Mouse (Mus musculus): Measurements from ENCODE around the gene Plekho1. TPM values are rescaled to one million over a fixed set of nuclear protein-coding genes. Genes with fewer than 3 reads are reported as not detected.
A peak's percentile ranks its signal among the peaks of the same experiment; 100 is the strongest.
"Not testable (repeated sequence)": the region's sequence is repeated elsewhere in the genome, so short reads cannot be mapped to it uniquely, and the experiment has no call there.

The Plekho1 gene
- polyA plus RNA-seq, 1 experiment from 2014 or later = 32.8 TPM

- 79% methylated on average over 4 of the region's 7 CpGs for WGBS
Observed at GRCm38 (mm10) chr3:95970661-95971060, 25.1 kb downstream of the Plekho1 start.

GRCm38 (mm10) chr3:95969277-95969676 lies 26.5 kb downstream of the Plekho1 start:
- no peak for ATAC-seq (ENCODE audit: low FRiP score, low TSS enrichment)
- 85% methylated on average over 1 of the region's 1 CpGs for WGBS

More at GRCm38 (mm10) chr3:95970661-95971060, 25.1 kb downstream of the Plekho1 start:
- ATAC-seq (ENCODE audit: low FRiP score, low TSS enrichment); H3K9ac ChIP-seq (replicated peaks; ENCODE audit: low read length); H3K4me3 ChIP-seq (ENCODE audit: low read length); H3K36me3 ChIP-seq (ENCODE audit: insufficient read depth, low read length); H3K4me2 ChIP-seq (replicated peaks; ENCODE audit: low read depth, low read length); H3K27ac ChIP-seq (ENCODE audit: low read length); H3K4me1 ChIP-seq (ENCODE audit: insufficient read depth, low read length); H3K9me3 ChIP-seq (ENCODE audit: low read length): not testable (repeated sequence)
- 0 out of 2 replicates have a peak, but pooled peaks cover 11% of the 10 kb centered on the region for H3K27me3 ChIP-seq (ENCODE audit: insufficient read depth, low read length)

DNA sequence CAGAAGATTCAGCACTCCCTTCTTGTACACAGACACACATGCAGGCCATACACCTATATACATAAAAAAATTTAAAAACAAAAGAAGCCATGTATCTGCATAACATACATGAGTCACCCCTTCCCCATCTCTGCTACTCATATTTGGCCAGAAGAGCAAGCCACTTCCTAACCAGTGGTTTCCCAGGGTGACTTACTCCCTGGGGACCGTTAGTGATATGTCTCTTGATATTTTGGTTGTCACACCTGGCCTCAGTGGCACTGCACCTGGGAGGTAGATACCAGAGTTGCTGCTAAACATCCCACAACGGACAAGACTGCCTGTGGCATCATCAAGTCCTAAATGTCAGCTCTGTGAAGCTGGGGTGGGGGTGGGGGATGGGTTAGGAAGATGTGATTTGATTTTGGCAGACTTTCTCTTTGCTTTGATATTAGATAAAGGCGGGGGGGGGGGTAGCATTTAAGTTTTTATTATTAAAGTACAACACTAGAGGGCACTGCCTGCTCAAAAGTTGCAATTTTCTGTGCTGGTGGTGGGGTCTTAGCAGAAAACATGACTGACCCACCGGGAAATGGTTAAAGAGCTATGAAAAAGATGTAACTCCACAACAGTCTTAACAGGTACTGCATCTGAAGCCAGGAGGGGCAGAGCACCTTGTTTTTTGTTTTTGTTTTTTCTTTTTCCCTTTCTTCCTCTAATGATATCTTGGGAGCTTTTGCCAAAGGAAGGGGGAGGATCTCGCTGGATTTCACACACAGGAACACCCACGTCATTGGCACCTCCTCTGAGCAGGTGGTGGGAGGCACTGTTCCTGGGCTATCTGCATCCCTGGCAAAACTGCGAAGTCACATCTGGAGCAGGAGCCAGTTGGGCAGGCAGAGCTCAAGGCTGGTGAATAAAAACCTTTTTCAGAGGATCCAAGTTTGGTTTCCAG lies 30.0 kb downstream of the Plekho1 start:
- Histone ChIP-seq H3K4me3 (ENCODE audit: low read length) (no peak overlapping the region), H3K36me3 (ENCODE audit: insufficient read depth, low read length) (no peaks in the 10 kb centered on the region), H3K9me3 (ENCODE audit: low read length) (no peaks in the 10 kb centered on the region), H3K4me1 (ENCODE audit: insufficient read depth, low read length) (no peaks in the 10 kb centered on the region), H3K9ac (replicated peaks; ENCODE audit: low read length) (no peak overlapping the region), H3K4me2 (replicated peaks; ENCODE audit: low read depth, low read length) (peak overlapping the region; percentile 20), H3K27ac (ENCODE audit: low read length) (no peak overlapping the region), H3K27me3 (ENCODE audit: insufficient read depth, low read length) (no peaks in the 10 kb centered on the region)
- 10% methylated on average over 7 of the region's 7 CpGs for WGBS
- ATAC-seq (ENCODE audit: low FRiP score, low TSS enrichment) = no peak

More at GRCm38 (mm10) chr3:95969277-95969676, 26.5 kb downstream of the Plekho1 start:
- no peaks in the 10 kb centered on the region for H3K36me3 ChIP-seq (ENCODE audit: insufficient read depth, low read length)
- H3K27ac ChIP-seq (ENCODE audit: low read length) = no peak overlapping the region
- H3K27me3 ChIP-seq (ENCODE audit: insufficient read depth, low read length) = 0 out of 2 replicates have a peak, but pooled peaks cover 10% of the 10 kb centered on the region
- H3K4me2 ChIP-seq (replicated peaks; ENCODE audit: low read depth, low read length) = no peak overlapping the region
- no peak overlapping the region for H3K4me3 ChIP-seq (ENCODE audit: low read length)
- H3K9ac ChIP-seq (replicated peaks; ENCODE audit: low read length) = no peak overlapping the region
- peaks cover 10% of the 10 kb centered on the region for H3K4me1 ChIP-seq (ENCODE audit: insufficient read depth, low read length)
- no peaks in the 10 kb centered on the region for H3K9me3 ChIP-seq (ENCODE audit: low read length)

DNA sequence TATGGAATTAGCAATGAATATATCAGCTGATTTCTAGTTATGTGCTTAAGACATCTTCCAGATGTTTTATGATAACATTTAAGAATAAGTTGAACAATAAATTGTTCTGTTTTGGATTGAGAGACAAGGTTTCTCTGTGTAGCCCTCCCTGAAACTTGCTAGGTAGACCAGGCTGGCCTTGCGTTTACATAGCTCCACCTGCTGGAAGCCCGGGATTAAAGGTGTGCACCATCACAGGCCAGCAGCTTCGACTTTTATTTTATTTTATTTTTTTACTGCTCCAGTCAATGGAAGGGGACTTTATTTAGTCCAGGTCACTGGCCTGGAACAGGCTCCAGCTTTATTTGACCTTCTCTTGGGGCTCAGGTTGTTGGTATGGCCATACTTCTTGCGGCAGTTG lies 32.1 kb downstream of the Plekho1 start:
- Histone ChIP-seq H3K9me3 (ENCODE audit: low read length) (no peaks in the 10 kb centered on the region), H3K9ac (replicated peaks; ENCODE audit: low read length) (no peak overlapping the region), H3K4me1 (ENCODE audit: insufficient read depth, low read length) (no peaks in the 10 kb centered on the region), H3K27me3 (ENCODE audit: insufficient read depth, low read length) (no peaks in the 10 kb centered on the region), H3K4me2 (replicated peaks; ENCODE audit: low read depth, low read length) (no peak overlapping the region), H3K36me3 (ENCODE audit: insufficient read depth, low read length) (no peaks in the 10 kb centered on the region), H3K27ac (ENCODE audit: low read length) (no peak overlapping the region), H3K4me3 (ENCODE audit: low read length) (no peak overlapping the region)
- no peak for ATAC-seq (ENCODE audit: low FRiP score, low TSS enrichment)
- WGBS = 31% methylated on average over 4 of the region's 4 CpGs

- 42% methylated on average over 2 of the region's 2 CpGs for WGBS
- H3K9ac ChIP-seq (replicated peaks; ENCODE audit: low read length) = no peak overlapping the region
- H3K4me1 ChIP-seq (ENCODE audit: insufficient read depth, low read length) = no peaks in the 10 kb centered on the region
- no peaks in the 10 kb centered on the region for H3K9me3 ChIP-seq (ENCODE audit: low read length)
- H3K4me3 ChIP-seq (ENCODE audit: low read length) = no peak overlapping the region
- H3K27me3 ChIP-seq (ENCODE audit: insufficient read depth, low read length) = no peaks in the 10 kb centered on the region
- H3K4me2 ChIP-seq (replicated peaks; ENCODE audit: low read depth, low read length) = no peak overlapping the region
- H3K27ac ChIP-seq (ENCODE audit: low read length) = no peak overlapping the region
- ATAC-seq (ENCODE audit: low FRiP score, low TSS enrichment) = no peak
- H3K36me3 ChIP-seq (ENCODE audit: insufficient read depth, low read length) = no peaks in the 10 kb centered on the region
Observed at GRCm38 (mm10) chr3:95963230-95963629, 32.6 kb downstream of the Plekho1 start.

DNA sequence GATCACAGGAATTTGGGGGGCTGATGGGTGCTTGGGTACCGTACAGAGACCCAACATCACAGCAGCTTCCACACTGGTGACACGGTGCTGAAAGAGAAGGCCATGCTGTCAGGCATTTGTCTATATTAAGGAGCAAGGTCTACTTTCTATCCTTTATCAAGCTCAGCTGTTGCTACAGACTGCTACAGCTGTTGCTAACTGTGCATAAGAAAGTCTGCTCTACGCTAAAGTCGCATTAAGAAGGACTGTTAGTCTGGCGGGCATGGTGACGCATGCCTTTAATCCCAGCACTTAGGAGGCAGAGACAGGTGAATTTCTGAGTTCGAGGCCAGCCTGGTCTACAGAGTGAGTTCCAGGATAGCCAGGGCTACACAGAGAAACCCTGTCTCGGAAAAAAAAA lies 33.6 kb downstream of the Plekho1 start:
- not testable (repeated sequence) for H3K4me2 ChIP-seq (replicated peaks; ENCODE audit: low read depth, low read length); H3K4me3 ChIP-seq (ENCODE audit: low read length); H3K27ac ChIP-seq (ENCODE audit: low read length); ATAC-seq (ENCODE audit: low FRiP score, low TSS enrichment); H3K4me1 ChIP-seq (ENCODE audit: insufficient read depth, low read length); H3K27me3 ChIP-seq (ENCODE audit: insufficient read depth, low read length); H3K9ac ChIP-seq (replicated peaks; ENCODE audit: low read length); H3K9me3 ChIP-seq (ENCODE audit: low read length); H3K36me3 ChIP-seq (ENCODE audit: insufficient read depth, low read length)
- WGBS = 85% methylated on average over 8 of the region's 8 CpGs

GRCm38 (mm10) chr3:95959807-95960206 lies 36.0 kb downstream of the Plekho1 start:
- no peaks in the 10 kb centered on the region for H3K4me1 ChIP-seq (ENCODE audit: insufficient read depth, low read length)
- no peak for ATAC-seq (ENCODE audit: low FRiP score, low TSS enrichment)
- H3K9me3 ChIP-seq (ENCODE audit: low read length) = no peaks in the 10 kb centered on the region
- H3K27me3 ChIP-seq (ENCODE audit: insufficient read depth, low read length) = no peaks in the 10 kb centered on the region
- H3K4me2 ChIP-seq (replicated peaks; ENCODE audit: low read depth, low read length) = no peak overlapping the region
- no peaks in the 10 kb centered on the region for H3K36me3 ChIP-seq (ENCODE audit: insufficient read depth, low read length)
- H3K27ac ChIP-seq (ENCODE audit: low read length) = no peak overlapping the region
- no peak overlapping the region for H3K4me3 ChIP-seq (ENCODE audit: low read length)
- WGBS = 87% methylated on average over 1 of the region's 1 CpGs
- H3K9ac ChIP-seq (replicated peaks; ENCODE audit: low read length) = no peak overlapping the region

- no peak for ATAC-seq (ENCODE audit: low FRiP score, low TSS enrichment)
- H3K4me2 ChIP-seq (replicated peaks; ENCODE audit: low read depth, low read length) = no peak overlapping the region
- no peak overlapping the region for H3K9ac ChIP-seq (replicated peaks; ENCODE audit: low read length)
- 82% methylated on average over 5 of the region's 5 CpGs for WGBS
- H3K27ac ChIP-seq (ENCODE audit: low read length) = no peak overlapping the region
- no peaks in the 10 kb centered on the region for H3K4me1 ChIP-seq (ENCODE audit: insufficient read depth, low read length)
- H3K9me3 ChIP-seq (ENCODE audit: low read length) = no peaks in the 10 kb centered on the region
- H3K27me3 ChIP-seq (ENCODE audit: insufficient read depth, low read length) = no peaks in the 10 kb centered on the region
- H3K36me3 ChIP-seq (ENCODE audit: insufficient read depth, low read length) = no peaks in the 10 kb centered on the region
- no peak overlapping the region for H3K4me3 ChIP-seq (ENCODE audit: low read length)
Observed at GRCm38 (mm10) chr3:95959082-95959481, 36.7 kb downstream of the Plekho1 start.

- WGBS = 63% methylated on average over 8 of the region's 8 CpGs
- Histone ChIP-seq H3K4me3 (ENCODE audit: low read length) (no peak overlapping the region), H3K27ac (ENCODE audit: low read length) (peak overlapping the region; percentile 19; the same call in 1 of the 2 replicates), H3K9me3 (ENCODE audit: low read length) (no peaks in the 10 kb centered on the region), H3K4me1 (ENCODE audit: insufficient read depth, low read length) (no peaks in the 10 kb centered on the region), H3K9ac (replicated peaks; ENCODE audit: low read length) (no peak overlapping the region), H3K36me3 (ENCODE audit: insufficient read depth, low read length) (no peaks in the 10 kb centered on the region), H3K4me2 (replicated peaks; ENCODE audit: low read depth, low read length) (no peak overlapping the region), H3K27me3 (ENCODE audit: insufficient read depth, low read length) (no peaks in the 10 kb centered on the region)
- ATAC-seq (ENCODE audit: low FRiP score, low TSS enrichment) = no peak
Observed at GRCm38 (mm10) chr3:95957359-95958148, 38.2 kb downstream of the Plekho1 start.

Measured in kidney, embryonic 16.5 days (tissue).